Mouse (Mus musculus) right cerebral cortex, postnatal 36 days (tissue): ENCODE measurements around the gene Jag2.

ENCODE experiments used
- DNase-seq, 2 experiments: peaks; one replicate each; pipeline ENCODE4 v3.0.0; 2022; ENCODE audit warnings: low spot score in 2 of 2, mixed read lengths in 1 of 2

Jag2 gene

GRCm38 (mm10) chr12:112903941-112904340 lies 25.6 kb downstream of the Jag2 start:
- DNase-seq = no peak

DNA sequence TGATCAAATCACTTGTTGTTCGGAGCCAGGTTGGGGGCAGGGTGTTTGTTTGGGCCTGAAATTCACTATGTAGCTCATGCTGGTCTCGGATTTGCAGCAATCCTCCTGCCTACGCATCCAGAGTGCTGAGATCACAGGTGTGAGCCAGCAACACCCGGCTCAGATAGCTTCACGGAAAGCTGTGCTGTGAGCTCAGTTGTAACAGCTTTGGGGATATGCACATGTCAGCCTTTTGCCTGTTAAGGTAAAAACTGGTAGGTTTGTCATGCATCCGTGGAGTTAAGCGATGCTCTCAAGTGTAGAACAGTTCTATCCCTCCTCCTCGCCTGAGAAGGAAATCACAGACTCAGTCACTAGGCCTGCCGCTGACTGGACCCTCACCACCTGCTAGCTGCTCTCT lies 28.9 kb downstream of the Jag2 start:
- peak; percentile 76 to 78 for DNase-seq

- no peak for DNase-seq
These were observed 30.6 kb downstream of the Jag2 start for GRCm38 (mm10) chr12:112898960-112899359.

- DNase-seq = no peak
These were observed 31.2 kb downstream of the Jag2 start for GRCm38 (mm10) chr12:112898351-112898750.

DNA sequence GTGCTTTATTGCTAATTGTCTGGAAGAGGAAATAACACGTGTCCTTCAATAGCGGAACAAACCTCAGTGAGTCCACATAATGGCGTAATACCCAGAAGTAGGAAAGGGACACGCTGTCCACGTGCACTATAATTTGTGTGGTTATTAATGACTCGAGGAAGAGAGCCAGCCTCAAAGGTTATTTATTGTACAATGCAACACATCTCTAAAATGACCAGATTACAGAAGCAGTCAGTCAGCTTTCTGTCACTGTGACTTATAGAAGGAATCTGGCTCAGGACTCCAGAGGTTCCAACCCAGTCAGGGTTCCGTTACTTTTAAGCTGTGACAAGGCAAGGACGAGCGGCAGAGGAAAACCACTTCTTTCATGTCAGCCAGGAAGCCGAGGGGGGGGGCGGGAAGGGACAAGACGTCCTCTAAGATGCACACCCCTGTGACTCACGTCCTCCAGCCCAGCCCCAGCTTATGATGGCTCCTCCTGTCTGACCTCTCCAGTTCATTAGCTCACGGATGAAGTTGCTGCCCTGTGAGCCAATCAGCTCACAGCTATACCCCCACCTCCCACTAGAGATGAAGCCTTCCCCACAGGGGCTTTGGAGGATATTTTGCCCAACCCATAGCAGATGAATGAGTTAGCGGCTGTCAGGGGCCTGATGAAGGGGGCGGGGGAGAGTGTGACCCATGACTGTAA lies 31.9 kb downstream of the Jag2 start:
- no peak for DNase-seq

DNA sequence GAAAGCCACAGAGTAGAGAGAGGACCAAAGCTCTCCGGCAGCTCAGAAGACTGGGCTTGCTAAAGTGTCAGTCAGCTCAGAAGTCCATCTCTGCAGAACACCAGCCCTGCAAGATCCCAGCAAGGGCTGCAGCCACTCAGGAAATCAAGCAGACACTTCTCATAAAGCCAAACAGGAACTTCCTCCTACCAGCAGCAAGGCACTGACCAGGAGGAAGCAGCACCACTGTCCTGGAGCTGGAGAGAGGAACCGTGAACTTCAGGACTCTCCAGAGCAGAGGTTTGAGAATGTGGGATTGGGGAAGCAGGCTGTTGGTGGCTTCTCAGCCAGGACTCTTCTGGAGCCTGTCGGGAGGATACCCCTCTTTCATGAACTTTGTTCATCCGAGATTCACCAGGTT lies 34.6 kb downstream of the Jag2 start:
- no peak for DNase-seq

DNA sequence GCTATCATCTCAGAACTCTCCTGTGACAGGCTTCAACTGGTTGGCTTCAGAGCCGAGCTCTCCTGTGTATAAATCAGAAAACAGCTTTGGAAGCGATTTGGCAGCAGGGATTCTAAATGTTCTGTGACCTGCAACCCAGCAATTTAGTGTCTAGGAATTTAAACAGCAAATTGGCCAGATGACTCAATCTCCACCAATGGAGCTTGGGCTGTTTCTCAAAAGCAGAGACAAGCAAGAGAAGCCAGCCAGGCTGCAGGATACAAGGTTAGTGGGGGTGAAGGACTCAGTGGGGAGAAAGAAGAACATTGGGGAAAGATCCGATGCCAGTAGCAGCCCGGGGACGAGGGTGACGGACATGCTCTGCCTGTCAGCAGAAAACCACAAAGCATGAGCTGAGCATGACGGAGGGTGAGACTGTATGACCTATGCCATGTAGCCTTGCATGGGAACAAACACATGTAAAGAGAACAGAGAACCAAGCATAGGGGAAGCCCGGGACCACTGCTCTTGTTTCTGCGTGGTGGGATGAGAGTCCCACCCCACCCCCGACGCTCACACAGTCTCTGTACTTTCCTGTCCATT lies 35.2 kb downstream of the Jag2 start:
- no peak for DNase-seq

DNA sequence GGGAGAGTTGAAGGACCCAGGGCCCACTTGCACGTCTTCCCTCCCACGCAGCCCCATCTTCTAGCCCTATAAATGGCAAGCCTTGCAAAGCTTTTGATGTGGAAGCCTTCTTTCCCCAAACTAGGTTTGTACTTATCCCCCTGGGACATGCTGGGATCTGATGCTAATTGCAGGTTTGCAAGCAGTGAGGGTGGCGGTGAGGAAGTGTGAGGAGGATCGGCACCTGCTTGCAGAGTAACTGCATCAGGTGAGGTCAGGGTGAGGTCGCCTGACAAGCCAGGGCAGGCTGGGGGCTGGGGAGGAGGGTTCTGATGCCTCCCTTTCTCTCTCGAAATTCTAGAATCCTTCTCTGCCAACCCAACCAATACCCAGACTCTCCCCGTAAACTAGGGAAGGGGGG lies 44.1 kb downstream of the Jag2 start:
- DNase-seq = no peak

DNA sequence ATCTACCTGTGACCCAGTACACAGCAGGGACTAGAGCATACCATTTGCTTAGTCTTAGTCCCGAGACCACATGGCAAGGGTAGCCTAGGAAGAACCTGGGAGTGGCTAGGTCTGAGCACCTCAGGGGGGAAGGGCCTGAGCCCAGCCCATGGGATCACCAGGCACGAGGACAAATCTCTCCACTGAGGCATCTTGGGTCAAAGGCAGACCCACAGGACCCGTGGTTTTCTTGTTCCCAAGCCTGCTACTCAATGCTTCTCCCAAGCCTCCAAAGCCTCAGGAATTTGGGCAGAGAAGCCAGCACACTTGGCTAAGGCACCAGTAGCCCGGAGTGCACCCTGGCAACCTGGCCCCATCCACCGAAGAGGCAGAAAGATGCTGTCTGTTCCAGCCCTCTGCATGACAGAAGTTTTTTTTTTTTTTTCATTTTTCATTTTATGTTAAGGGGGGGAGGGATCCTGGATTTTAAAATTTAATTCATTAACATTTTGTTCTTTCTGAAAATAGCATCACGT lies 48.2 kb downstream of the Jag2 start:
- DNase-seq = no peak

DNA sequence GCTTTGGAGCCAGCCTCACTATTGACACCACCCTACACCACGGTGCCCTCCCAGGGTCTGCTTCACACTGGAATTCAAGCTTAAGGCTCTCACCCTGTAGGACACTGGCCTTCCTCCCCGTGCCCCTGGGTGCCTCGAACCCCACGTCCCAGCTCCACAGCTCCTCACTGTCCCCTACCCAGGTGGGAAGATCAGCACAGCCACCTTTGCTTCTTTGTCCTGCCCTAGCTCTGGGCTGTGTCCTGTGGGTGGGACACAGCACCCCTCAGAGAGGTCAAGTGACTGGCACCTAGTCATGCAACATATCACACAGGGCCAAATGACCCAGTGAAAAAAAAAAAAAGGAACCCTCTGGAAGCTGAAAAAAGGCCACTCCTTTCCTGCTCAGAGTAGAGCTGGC lies 48.9 kb downstream of the Jag2 start:
- no peak for DNase-seq

DNA sequence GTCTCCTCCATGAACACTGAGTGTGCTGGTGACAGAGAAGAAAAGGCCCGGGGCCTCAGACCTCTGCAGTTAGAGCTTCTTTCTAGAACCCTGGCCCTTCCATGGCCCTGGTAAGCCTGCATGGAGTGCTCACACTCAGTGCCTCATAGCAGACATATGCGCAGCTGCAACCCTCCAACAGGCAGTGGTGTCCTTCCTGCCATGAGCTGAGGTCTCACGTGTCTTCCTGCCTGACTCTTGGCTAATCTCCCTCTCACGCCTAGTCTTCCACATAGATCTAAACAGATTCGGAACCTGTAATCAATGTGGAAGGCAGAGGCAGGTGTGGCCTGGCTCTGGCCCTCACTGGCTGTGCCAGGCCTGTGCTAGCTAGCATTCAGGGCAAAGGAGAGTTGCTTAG lies 49.8 kb downstream of the Jag2 start:
- no peak for DNase-seq

- no peak for DNase-seq
These were observed 52.0 kb downstream of the Jag2 start for GRCm38 (mm10) chr12:112877607-112878020.

GRCm38 (mm10) chr12:112877073-112877576 lies 52.5 kb downstream of the Jag2 start:
- DNase-seq = no peak

- DNase-seq = peak in 1 of 2 experiments; percentile 37
These were observed 53.1 kb downstream of the Jag2 start for GRCm38 (mm10) chr12:112876332-112877072.

- DNase-seq = peak; percentile 72 to 79
These were observed 54.2 kb downstream of the Jag2 start for GRCm38 (mm10) chr12:112875225-112876013.

DNA sequence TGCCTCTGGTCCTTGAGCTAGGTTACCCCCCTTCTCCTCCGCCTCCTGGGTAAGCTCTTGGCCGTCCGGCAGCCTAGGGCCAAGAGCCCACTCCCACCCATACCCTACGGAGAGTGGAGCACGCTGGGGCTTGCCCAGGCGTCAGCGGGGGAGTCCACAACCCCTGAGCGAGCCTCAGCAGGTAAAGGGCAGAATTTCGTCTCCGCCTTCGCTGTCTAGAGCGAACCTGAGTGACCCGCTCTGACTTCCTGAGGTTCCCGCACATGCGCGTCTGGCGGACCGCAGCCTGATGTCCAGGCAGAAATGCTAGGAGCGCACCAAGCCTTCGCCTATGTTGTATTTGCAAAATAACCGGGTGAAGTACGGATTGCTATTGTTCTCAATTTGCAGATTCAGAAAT lies 55.4 kb downstream of the Jag2 start:
- DNase-seq = no peak

DNA sequence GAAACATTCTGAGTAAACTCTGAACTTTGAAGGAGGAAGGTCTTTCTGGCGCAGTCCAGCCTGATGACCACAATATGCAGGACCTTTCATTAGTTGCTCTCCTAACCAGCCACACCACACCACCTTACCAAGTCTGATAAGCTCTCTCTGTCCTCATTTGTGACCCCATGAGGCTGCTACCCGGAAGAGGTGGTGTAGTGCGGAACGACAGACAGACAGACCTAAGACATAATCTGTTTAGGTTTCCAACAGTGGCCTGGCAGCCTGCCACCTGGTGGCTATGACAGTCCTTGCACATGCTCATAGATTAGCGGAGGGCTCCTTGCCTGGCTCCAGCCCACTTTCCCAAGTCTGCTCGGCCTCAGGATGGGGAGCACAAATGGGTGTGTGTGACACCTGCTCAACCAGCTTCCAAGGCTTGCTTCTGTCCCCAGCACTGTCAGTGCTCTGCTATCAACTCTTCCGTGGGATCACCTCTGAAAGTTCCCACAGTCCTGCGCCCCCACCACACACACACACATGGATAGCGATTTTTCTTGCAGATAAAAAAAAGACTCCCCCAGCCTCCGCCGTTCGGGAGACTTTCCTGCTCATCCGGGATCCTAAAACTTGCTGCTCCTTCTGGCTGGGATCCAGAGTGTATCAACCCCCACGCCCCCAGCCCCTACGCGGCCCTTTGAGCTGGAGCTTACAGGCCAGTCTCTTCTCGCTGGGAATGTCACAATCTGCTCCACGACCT lies 56.0 kb downstream of the Jag2 start:
- DNase-seq = peak in 1 of 2 experiments; percentile 36

DNA sequence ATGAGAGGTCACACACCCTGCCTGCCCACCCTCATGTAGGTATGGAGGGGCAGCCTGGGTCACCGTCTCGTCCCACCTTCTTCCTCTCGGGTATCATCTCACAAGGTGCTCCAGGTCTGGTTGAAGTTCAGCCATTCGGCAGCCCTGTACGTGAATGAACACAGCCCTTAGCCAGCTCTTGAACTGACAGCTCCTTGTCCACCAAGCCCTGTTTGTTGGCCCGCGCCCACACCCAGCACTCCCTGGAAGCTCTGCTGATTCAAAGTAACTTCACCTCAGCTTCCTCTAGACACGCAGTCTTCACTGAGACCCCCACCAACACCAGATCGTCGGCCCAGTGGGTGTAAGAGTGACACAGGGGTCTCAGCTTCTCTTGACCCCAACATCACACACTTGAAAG lies 56.6 kb downstream of the Jag2 start:
- DNase-seq = no peak

GRCm38 (mm10) chr12:112871272-112871671 lies 58.3 kb downstream of the Jag2 start:
- no peak for DNase-seq

GRCm38 (mm10) chr12:112870775-112871174 lies 58.8 kb downstream of the Jag2 start:
- no peak for DNase-seq

- no peak for DNase-seq
These were observed 59.8 kb downstream of the Jag2 start for GRCm38 (mm10) chr12:112869783-112870204.
